Mouse (Mus musculus) liver, adult 2 months (tissue): ENCODE data around the gene Tspo.

Source experiments
- CTCF ChIP-seq: fragments of 200-500 bp; IDR thresholded peaks from 2 replicates; pipeline ENCODE4 v1.5.1; 2011; ENCODE audit warnings: low read depth, low read length, control low read depth
- POLR2A ChIP-seq: fragments of 200-500 bp; IDR thresholded peaks from 2 replicates; pipeline ENCODE4 v1.6.1; 2011; ENCODE audit warnings: low read length, control low read depth; ENCODE audit not compliant: insufficient read depth; ENCODE audit errors: extremely low read depth

GRCm38 (mm10) chr15:83555161-83555974 is 8.0 kb upstream of the Tspo start:
- peak; percentile 84 for TF ChIP-seq POLR2A
- TF ChIP-seq CTCF, result no peak
